Mouse (Mus musculus) bone marrow, adult 2 months (tissue): ENCODE measurements around the gene Ebp.

ENCODE experiments used
- CTCF ChIP-seq: fragments of 200-500 bp; IDR thresholded peaks from 2 replicates; pipeline ENCODE4 v1.5.1; 2011; ENCODE audit warnings: low read length, control low read depth; ENCODE audit not compliant: control insufficient read depth, insufficient read depth
- POLR2A ChIP-seq: fragments of 200-500 bp; IDR thresholded peaks from 2 replicates; pipeline ENCODE4 v1.6.1; 2011; ENCODE audit warnings: low read depth, mild to moderate bottlenecking, control low read depth, low read length, borderline replicate concordance; ENCODE audit not compliant: control insufficient read depth

DNA sequence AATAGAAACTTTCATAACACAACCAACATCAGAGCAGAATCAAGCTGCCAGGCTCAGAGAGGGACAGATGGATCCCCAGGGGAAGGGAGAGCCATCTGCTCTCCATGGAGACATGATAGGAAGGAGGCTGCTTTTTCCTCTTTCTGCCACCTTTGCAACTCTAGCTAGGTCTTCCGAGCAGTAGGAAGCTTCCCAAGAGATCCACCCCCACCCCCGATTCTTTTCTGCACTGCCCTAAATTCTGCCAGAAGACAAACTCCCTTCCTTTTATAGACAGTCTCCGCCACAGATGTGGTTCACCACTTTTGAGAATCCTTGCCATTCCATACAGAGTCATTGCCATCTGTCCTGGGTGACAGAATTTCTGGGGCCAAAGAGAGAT lies 29.0 kb upstream of the Ebp start:
- no peak for TF ChIP-seq POLR2A
- TF ChIP-seq CTCF = no peak
